Mouse (Mus musculus) stomach, embryonic 16.5 days (tissue): ENCODE data around the gene Pidd1. TPM values are rescaled to one million over a fixed set of nuclear protein-coding genes. Genes with fewer than 3 reads are reported as not detected.
"Not testable (repeated sequence)": the region's sequence is repeated elsewhere in the genome, so short reads cannot be mapped to it uniquely, and the experiment has no call there.

Experiments
- ATAC-seq: fragments of 200-750 bp; cut with Nextera tagmentation; 2 replicates; pipeline ENCODE4 v1.8.0; 2017; ENCODE audit warnings: moderate number of reproducible peaks, moderate TSS enrichment; ENCODE audit not compliant: insufficient read depth, low FRiP score
- H3K27ac ChIP-seq: fragments of 300-500 bp; sonication (generic); 2 replicates; pipeline ENCODE4 v1.5.1; 2014; ENCODE audit warnings: low read length
- H3K27me3 ChIP-seq: fragments of 300-500 bp; sonication (generic); 2 replicates; pipeline ENCODE4 v1.6.1; 2014; ENCODE audit warnings: low read length, control low read depth, mixed read lengths; ENCODE audit not compliant: control insufficient read depth, insufficient read depth
- H3K36me3 ChIP-seq: fragments of 300-500 bp; sonication (generic); 2 replicates; pipeline ENCODE4 v1.6.1; 2014; ENCODE audit warnings: low read length; ENCODE audit not compliant: control insufficient read depth, insufficient read depth
- H3K4me1 ChIP-seq: fragments of 300-500 bp; sonication (generic); 2 replicates; pipeline ENCODE4 v1.6.1; 2014; ENCODE audit warnings: low read length, control low read depth, mixed read lengths; ENCODE audit not compliant: control insufficient read depth, insufficient read depth
- H3K4me2 ChIP-seq: fragments of 300-500 bp; sonication (generic); 2 replicates; pipeline ENCODE4 v1.6.1; 2014; ENCODE audit warnings: low read depth, low read length, mixed read lengths
- H3K4me3 ChIP-seq: fragments of 300-500 bp; sonication (generic); replicated peaks from 2 replicates; pipeline ENCODE4 v1.5.1; 2014; ENCODE audit warnings: mild to moderate bottlenecking, low read length
- H3K9ac ChIP-seq: fragments of 300-500 bp; sonication (generic); 2 replicates; pipeline ENCODE4 v1.6.1; 2014; ENCODE audit warnings: low read length
- H3K9me3 ChIP-seq: fragments of 300-500 bp; sonication (generic); replicated peaks from 2 replicates; pipeline ENCODE4 v1.6.1; 2016; ENCODE audit warnings: low read length, control low read depth; ENCODE audit not compliant: control insufficient read depth
- WGBS: fragments of 180-500 bp; shearing (Covaris S2); extraction: QIAGEN DNeasy Blood & Tissue Kit; methylation state at CpG from one replicate; pipeline ENCODE4 v1.1.7; 2014; 5-methylcytosine and 5-hydroxymethylcytosine counted together
- polyA plus RNA-seq: library from polyadenylated mRNA; unstranded; fragments of >200 nt; fragmentation: Nextera tagmentation; extraction: Ambion mirVana; gene quantifications from 2 replicates; pipeline ENCODE4 v1.2.1, GENCODE M21; 2015

The Pidd1 gene
- polyA plus RNA-seq, 1 experiment from 2014 or later = 7.6 TPM

DNA sequence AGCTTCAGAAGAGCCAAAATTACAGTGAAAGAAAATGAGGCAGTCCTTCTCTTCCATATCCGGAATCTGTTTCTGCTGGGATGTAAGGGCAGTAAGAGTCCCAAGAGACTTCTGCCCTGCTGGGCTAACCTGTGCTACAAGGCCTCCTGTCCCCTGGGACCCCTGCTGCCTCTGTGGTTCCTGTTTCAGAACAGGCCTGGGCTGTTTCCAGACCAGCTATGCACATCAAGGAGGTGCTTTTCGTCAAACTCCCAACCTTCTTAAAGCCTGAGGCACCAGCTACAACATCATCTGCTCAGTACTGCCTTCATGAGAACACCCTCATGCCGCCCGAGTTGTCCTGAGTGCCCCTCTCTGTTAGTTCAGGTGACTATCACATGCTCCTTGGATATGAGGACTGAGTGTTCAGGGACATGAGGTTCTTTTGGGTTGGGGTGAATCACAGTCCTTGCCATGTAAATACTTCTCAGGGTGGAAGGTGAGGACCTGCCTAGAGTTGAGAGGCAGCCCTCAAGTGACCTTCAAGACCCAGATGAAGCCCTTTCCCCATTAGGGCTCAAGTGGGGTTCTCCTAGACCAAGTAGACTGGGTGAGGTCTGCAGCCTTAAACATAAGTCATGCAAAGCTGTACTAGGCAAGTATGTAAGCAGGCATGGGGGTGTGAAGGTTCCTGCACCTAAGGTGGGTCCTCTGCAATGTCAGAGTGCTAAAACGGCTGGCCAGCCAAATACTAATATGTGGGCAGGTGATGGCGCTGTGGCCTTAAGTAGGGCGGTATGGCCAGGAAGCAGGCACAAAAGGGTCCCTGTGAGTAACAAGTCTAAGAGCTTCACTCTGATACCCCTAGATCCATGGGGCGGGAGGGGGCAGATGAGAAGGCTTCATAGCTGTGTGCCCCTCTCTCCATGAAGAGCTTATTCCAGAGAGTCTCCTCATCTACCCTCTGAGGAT is 25.8 kb downstream of the Pidd1 start:
- H3K36me3 ChIP-seq = no peaks in the 10 kb centered on the region
- WGBS = 68% methylated on average over 8 of the region's 8 CpGs
- no peak overlapping the region for H3K27ac ChIP-seq
- no peaks in the 10 kb centered on the region for H3K27me3 ChIP-seq
- H3K4me2 ChIP-seq = no peak overlapping the region
- ATAC-seq = no peak
- peaks cover 3% of the 10 kb centered on the region; the same call in 1 of the 2 replicates for H3K4me1 ChIP-seq
- no peak overlapping the region for H3K9ac ChIP-seq
- no peaks in the 10 kb centered on the region for H3K9me3 ChIP-seq
- H3K4me3 ChIP-seq = no peak overlapping the region

GRCm38 (mm10) chr7:141416144-141416841 is 27.5 kb downstream of the Pidd1 start:
- no peak overlapping the region for H3K9ac ChIP-seq
- peaks cover 6% of the 10 kb centered on the region; the same call in 1 of the 2 replicates for H3K4me1 ChIP-seq
- no peak overlapping the region for H3K4me3 ChIP-seq
- no peak overlapping the region for H3K4me2 ChIP-seq
- WGBS = 77% methylated on average over 6 of the region's 6 CpGs
- ATAC-seq = no peak
- no peak overlapping the region for H3K27ac ChIP-seq
- no peaks in the 10 kb centered on the region for H3K9me3 ChIP-seq
- H3K36me3 ChIP-seq = no peaks in the 10 kb centered on the region
- no peaks in the 10 kb centered on the region for H3K27me3 ChIP-seq

DNA sequence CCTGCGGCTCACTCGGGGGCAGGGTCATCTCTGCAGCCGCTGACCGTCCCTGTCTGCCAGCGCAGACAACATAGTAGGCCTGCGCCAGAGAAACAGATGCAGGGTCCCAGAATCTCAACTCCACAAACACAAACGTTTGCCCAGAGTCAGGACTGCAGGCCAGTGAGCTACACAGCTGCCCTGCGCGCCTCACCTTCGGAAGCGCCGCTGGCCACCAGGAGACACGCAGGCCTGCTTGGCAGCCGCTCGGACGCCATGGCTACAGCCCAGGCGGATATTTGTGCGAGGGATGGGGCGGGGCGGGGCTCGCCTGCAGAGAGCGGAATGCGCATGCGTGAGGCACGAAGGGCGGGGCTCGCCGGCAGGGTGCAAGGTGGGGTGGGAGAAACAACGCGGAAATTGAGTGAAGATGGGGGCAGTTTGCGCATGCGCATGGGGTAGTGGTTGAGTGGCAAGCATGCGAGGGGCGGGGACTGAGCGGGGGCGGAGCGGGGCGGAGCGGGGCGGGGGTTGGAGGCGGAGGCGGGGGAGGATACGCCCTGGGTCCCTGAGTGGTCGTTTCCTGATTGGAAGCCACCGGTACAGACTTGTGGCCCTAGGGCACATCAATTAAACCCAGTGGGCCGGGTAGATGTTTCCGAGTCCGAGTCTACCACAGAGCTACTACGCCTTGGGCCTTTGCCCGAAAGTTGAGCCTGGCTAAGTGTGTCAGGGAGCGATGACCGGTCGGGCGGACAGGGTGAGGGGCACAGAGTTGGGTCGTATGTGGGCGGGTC is 29.8 kb downstream of the Pidd1 start, which contains the start of gene Gatd1:
TSS of gene Gatd1 (minus strand) at position 328 of the 776 bp plus-strand sequence.
- peak within 1 kb of the TSS; percentile 95 for H3K9ac ChIP-seq
- H3K4me2 ChIP-seq = peak within 1 kb of the TSS; percentile 97
- no peaks in the 10 kb centered on the region for H3K9me3 ChIP-seq
- peaks cover 9% of the 10 kb centered on the region; the same call in 1 of the 2 replicates for H3K4me1 ChIP-seq
- H3K4me3 ChIP-seq = peak within 1 kb of the TSS; percentile 84
- peak within 1 kb of the TSS; percentile 90 for H3K27ac ChIP-seq
- H3K36me3 ChIP-seq = 0 out of 2 replicates have a peak, but pooled peaks cover 3% of the 10 kb centered on the region
- WGBS = 0% methylated on average over 56 of the region's 56 CpGs
- ATAC-seq = peak; percentile 94
- H3K27me3 ChIP-seq = no peaks in the 10 kb centered on the region

DNA sequence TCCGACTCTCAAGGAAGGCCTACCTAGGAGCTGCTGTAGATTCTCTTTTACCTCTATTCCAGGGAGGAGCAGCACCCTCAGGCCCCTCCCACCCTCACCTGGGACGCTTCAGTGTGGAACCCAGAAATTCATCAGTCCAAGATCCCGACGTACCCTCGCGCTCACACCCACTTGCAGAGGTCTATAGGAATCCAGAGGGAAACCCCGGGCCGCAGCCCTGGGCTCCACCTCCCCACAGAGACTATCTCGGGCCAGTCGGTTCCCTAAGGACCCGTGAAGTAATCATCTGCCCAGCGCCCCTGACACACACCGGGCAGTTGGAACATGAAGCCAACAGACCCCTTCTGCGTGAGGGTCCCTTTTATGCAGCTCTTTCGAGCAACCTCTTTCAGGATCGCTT is 30.5 kb downstream of the Pidd1 start:
- Histone ChIP-seq H3K4me2 (peak overlapping the region; percentile 97), H3K4me1 (peaks cover 10% of the 10 kb centered on the region; the same call in 1 of the 2 replicates), H3K36me3 (0 out of 2 replicates have a peak, but pooled peaks cover 3% of the 10 kb centered on the region), H3K9me3 (no peaks in the 10 kb centered on the region), H3K9ac (peak overlapping the region; percentile 95), H3K4me3 (peak overlapping the region; percentile 84), H3K27me3 (no peaks in the 10 kb centered on the region), H3K27ac (peak overlapping the region; percentile 90)
- WGBS = 3% methylated on average over 16 of the region's 16 CpGs
- no peak for ATAC-seq

- Histone ChIP-seq H3K36me3 (0 out of 2 replicates have a peak, but pooled peaks cover 3% of the 10 kb centered on the region), H3K9me3 (no peaks in the 10 kb centered on the region), H3K27me3 (no peaks in the 10 kb centered on the region), H3K27ac (no peak overlapping the region), H3K9ac (0 out of 2 replicates have a peak overlapping the region, but pooled peaks have one; percentile 2), H3K4me2 (no peak overlapping the region), H3K4me3 (no peak overlapping the region), H3K4me1 (peaks cover 10% of the 10 kb centered on the region; the same call in 1 of the 2 replicates)
- no peak for ATAC-seq
- WGBS = 90% methylated on average over 1 of the region's 1 CpGs
Measured at GRCm38 (mm10) chr7:141411667-141412066, 32.2 kb downstream of the Pidd1 start.

DNA sequence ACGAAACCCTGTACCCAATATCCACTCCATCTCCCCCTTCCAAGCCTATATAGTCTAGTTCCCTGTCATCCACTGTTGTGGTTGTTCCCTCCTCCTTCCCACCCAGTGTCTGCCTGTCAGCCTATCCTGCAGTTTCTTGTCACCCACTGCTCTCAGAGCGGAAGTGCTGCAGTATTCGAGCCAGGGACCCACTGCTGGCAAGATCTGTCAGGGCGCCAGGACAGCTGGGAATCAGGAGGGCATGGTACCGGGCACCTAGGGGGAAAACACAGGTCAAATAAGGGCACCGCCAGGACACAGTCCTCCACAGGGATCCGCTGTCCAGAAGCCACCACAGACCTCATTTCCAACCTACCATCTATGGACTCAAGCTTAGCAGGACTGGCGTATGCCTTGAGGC is 33.2 kb downstream of the Pidd1 start:
- Histone ChIP-seq H3K4me1 (peaks cover 10% of the 10 kb centered on the region; the same call in 1 of the 2 replicates), H3K4me3 (no peak overlapping the region), H3K9ac (no peak overlapping the region), H3K9me3 (no peaks in the 10 kb centered on the region), H3K27ac (no peak overlapping the region), H3K36me3 (0 out of 2 replicates have a peak, but pooled peaks cover 3% of the 10 kb centered on the region), H3K27me3 (no peaks in the 10 kb centered on the region), H3K4me2 (no peak overlapping the region)
- no peak for ATAC-seq
- 88% methylated on average over 8 of the region's 8 CpGs for WGBS

GRCm38 (mm10) chr7:141408833-141409232 is 35.0 kb downstream of the Pidd1 start:
- Histone ChIP-seq H3K27me3 (no peaks in the 10 kb centered on the region), H3K36me3 (0 out of 2 replicates have a peak, but pooled peaks cover 3% of the 10 kb centered on the region), H3K9me3 (no peaks in the 10 kb centered on the region), H3K27ac (no peak overlapping the region), H3K9ac (no peak overlapping the region), H3K4me1 (peaks cover 10% of the 10 kb centered on the region; the same call in 1 of the 2 replicates), H3K4me3 (no peak overlapping the region), H3K4me2 (no peak overlapping the region)
- WGBS = 13% methylated on average over 11 of the region's 11 CpGs
- ATAC-seq = peak; percentile 66

- ATAC-seq, H3K4me3 ChIP-seq: not testable (repeated sequence)
- 96% methylated on average over 7 of the region's 7 CpGs for WGBS
Measured at GRCm38 (mm10) chr7:141407670-141408069, 36.2 kb downstream of the Pidd1 start.

More at GRCm38 (mm10) chr7:141407670-141408069, 36.2 kb downstream of the Pidd1 start:
- H3K4me2 ChIP-seq, H3K36me3 ChIP-seq, H3K9me3 ChIP-seq, H3K9ac ChIP-seq, H3K27ac ChIP-seq, H3K27me3 ChIP-seq, H3K4me1 ChIP-seq: not testable (repeated sequence)
